8 mouse cellular contexts compared by ENCODE assay signal in the genomic region with DNA sequence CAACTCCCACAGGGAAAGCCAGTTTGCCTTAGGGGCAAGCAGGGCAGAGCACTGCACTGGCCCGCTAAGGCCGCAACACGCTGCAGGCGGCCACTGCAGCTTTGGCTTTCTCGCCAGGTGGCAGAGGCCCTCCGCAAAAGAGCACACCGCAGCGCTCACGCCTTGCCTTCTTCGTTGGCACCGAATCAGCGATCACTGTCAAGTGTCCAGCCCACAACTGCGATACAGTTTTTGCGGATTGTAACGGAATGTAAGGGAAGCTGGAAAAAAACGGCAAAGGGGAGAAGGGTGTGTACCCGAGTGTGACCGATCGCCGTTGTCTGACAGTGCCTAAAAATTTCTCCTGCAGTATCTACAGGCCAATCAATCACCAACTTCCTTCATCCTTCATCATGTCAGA. TPM values are rescaled to one million over a fixed set of nuclear protein-coding genes. Genes with fewer than 3 reads are reported as not detected.
DNase-seq lines count a peak whose midpoint lies in the region; ATAC-seq and TF ChIP-seq lines count a peak whose summit lies in the region.

No protein-coding gene starts in this region.

- H3K4me3 ChIP-seq in heart, embryonic 12.5 days: peak overlapping the region; percentile 78
- H3K4me3 ChIP-seq in CH12.LX (replicated peaks in 1 of 3; ENCODE audit: low read depth in 2 of 3, low read length in 2 of 3, poor library complexity in 1 of 3) (peak overlapping the region; percentile 48 to 95 (median 61)), macrophage (ENCODE audit: inconsistent target) (peak overlapping the region; percentile 2; the same call in 1 of the 2 replicates)
- peak overlapping the region; percentile 70 for H3K4me3 ChIP-seq in hindbrain, embryonic 10.5 days

- ATAC-seq in heart, embryonic 12.5 days (ENCODE audit: insufficient number of reproducible peaks, low FRiP score): no peak

- no peak; a peak in 1 of 4 replicates for TF ChIP-seq CTCF in CH12.LX (conservative IDR thresholded peaks at IDR 0.05 in 1 of 2, IDR thresholded peaks at IDR 0.05 in 1 of 2; ENCODE audit: low read depth in 2 of 2, low read length in 2 of 2)

- no peaks in the 10 kb centered on the region for H3K79me2 ChIP-seq in CH12.LX (replicated peaks; ENCODE audit: control insufficient read depth, extremely low read depth, insufficient read depth, poor library complexity, severe bottlenecking)
- H3K79me2 ChIP-seq in macrophage (ENCODE audit: inconsistent target): no peaks in the 10 kb centered on the region

- no peaks in the 10 kb centered on the region for H3K36me3 ChIP-seq in heart, embryonic 12.5 days
- H3K36me3 ChIP-seq in CH12.LX (replicated peaks in 1 of 2; ENCODE audit: control insufficient read depth in 1 of 2, insufficient read depth in 1 of 2, low read length in 1 of 2) (no peaks in the 10 kb centered on the region), macrophage (ENCODE audit: inconsistent target) (no peaks in the 10 kb centered on the region)
- no peaks in the 10 kb centered on the region for H3K36me3 ChIP-seq in hindbrain, embryonic 10.5 days

- DNase-seq in heart, adult 11 months: no peak
- no peak for DNase-seq in CH12.LX (ENCODE audit: extremely low read depth)
- peak; percentile 79 to 85 for DNase-seq in cerebellum, postnatal 25 days
- DNase-seq in hindbrain, embryonic 10.5 days (ENCODE audit: low spot score): peak; percentile 46
- DNase-seq in T-cell, adult 2 months (ENCODE audit: low spot score): no peak
- no peak for DNase-seq in thymus, postnatal 4 days

- TF ChIP-seq EP300 in CH12.LX (IDR thresholded peaks at IDR 0.05; ENCODE audit: low read length): no peak

- no peak; the same call in none of the 2 replicates for TF ChIP-seq RAD21 in CH12.LX (IDR thresholded peaks at IDR 0.05; ENCODE audit: low read depth, low read length)

- H3K4me2 ChIP-seq in heart, embryonic 12.5 days: peak overlapping the region; percentile 84
- peak overlapping the region; percentile 12; the same call in 1 of the 2 replicates for H3K4me2 ChIP-seq in CH12.LX (ENCODE audit: insufficient read depth, low read depth, poor library complexity, severe bottlenecking)

- peaks cover 20% of the 10 kb centered on the region for H3K4me1 ChIP-seq in heart, embryonic 12.5 days (replicated peaks)
- peaks cover 7 to 34% of the 10 kb centered on the region in 2 experiments; a peak in 3 of 4 replicates for H3K4me1 ChIP-seq in CH12.LX (ENCODE audit: control insufficient read depth in 1 of 2, insufficient read depth in 2 of 2)
- peaks cover 24% of the 10 kb centered on the region for H3K4me1 ChIP-seq in hindbrain, embryonic 10.5 days (replicated peaks)

- H3K27me3 ChIP-seq in heart, embryonic 12.5 days (replicated peaks): peaks cover 16% of the 10 kb centered on the region
- no peaks in the 10 kb centered on the region for H3K27me3 ChIP-seq in CH12.LX (replicated peaks)
- peaks cover 60% of the 10 kb centered on the region for H3K27me3 ChIP-seq in hindbrain, embryonic 10.5 days (ENCODE audit: insufficient read depth, poor library complexity, severe bottlenecking)

- dilution Hi-C loops in CH12.LX (cut with MboI; ENCODE audit: extremely low pct_ligation_motif_present, extremely low pct_unique_long_range_greater_than_20kb, low sequenced_read_pairs): no loop called here

- H3K9ac ChIP-seq in heart, embryonic 12.5 days: peak overlapping the region; percentile 72
- H3K9ac ChIP-seq in CH12.LX (ENCODE audit: insufficient read depth, low read depth): no peak overlapping the region; the same call in 1 of the 2 replicates

- TF ChIP-seq POLR2A in CH12.LX (IDR thresholded peaks at IDR 0.05; ENCODE audit: low read depth, low read length): no peak

- in situ Hi-C loops in CH12.LX (cut with MboI; ENCODE audit: low pct_ligation_motif_present, low pct_unique_long_range_greater_than_20kb, low sequenced_read_pairs): loop anchor here (5.0 kb wide), 1 partner anchor 55 kb away; no protein-coding TSS in a partner anchor

- no peaks in the 10 kb centered on the region for H3K9me3 ChIP-seq in heart, embryonic 12.5 days (replicated peaks)
- H3K9me3 ChIP-seq in CH12.LX (replicated peaks; ENCODE audit: low read length): peaks cover 1% of the 10 kb centered on the region
- no peaks in the 10 kb centered on the region for H3K9me3 ChIP-seq in hindbrain, embryonic 10.5 days

- no peak overlapping the region for H3K27ac ChIP-seq in heart, embryonic 12.5 days (ENCODE audit: poor library complexity, severe bottlenecking)
- no peak overlapping the region for H3K27ac ChIP-seq in CH12.LX (ENCODE audit: insufficient read depth, low read depth)
- peak overlapping the region; percentile 86; the same call in 1 of the 2 replicates for H3K27ac ChIP-seq in hindbrain, embryonic 10.5 days
- H3K27ac ChIP-seq in macrophage: no peak overlapping the region

- whole genome bisulfite sequencing in heart, embryonic 12.5 days: 2% methylated on average over 20 of the region's 20 CpGs
- under 1% methylated on average over 20 of the region's 20 CpGs for WGBS in hindbrain, embryonic 10.5 days
- 22% methylated on average over 20 of the region's 20 CpGs for WGBS in macrophage (ENCODE audit: missing documents)

TF ChIP-seq in CH12.LX, 34 proteins besides CTCF, POLR2A, EP300 and RAD21:
- TF ChIP-seq CHD1 (IDR thresholded peaks at IDR 0.05; ENCODE audit: low read depth, low read length): 0 out of 2 replicates have a peak, but pooled peaks have one; percentile 36
- no peak for TF ChIP-seq GABPA (IDR thresholded peaks at IDR 0.05; ENCODE audit: insufficient replicate concordance, low read depth, low read length)
- no peak for TF ChIP-seq PAX5 (IDR thresholded peaks at IDR 0.05; ENCODE audit: low read length)
- 0 out of 2 replicates have a peak, but pooled peaks have one; percentile 15 for TF ChIP-seq SMC3 (IDR thresholded peaks at IDR 0.05; ENCODE audit: low read depth, low read length)
- 0 out of 2 replicates have a peak, but pooled peaks have one; percentile 45 for TF ChIP-seq SIN3A (IDR thresholded peaks at IDR 0.05; ENCODE audit: low read length)

RNA-seq across cellular contexts. Expression of gene Bend6, which starts 0.7 kb away (rescaled TPM):
- 5.6 and 5.9 TPM in 2 replicates for polyA plus RNA-seq in heart, embryonic 12.5 days (2016; fragmentation: Nextera tagmentation; extraction: Ambion mirVana)
- 0.50 and 1.4 TPM in 2 replicates for total RNA-seq in CH12.LX (2012; rRNA removed)
- 3.2 and 4.0 TPM in 2 replicates for total RNA-seq in CH12.LX (2014; rRNA removed)
- 2.5 and 3.4 TPM in 2 replicates for polyA plus RNA-seq in CH12.LX (2012; ENCODE audit: insufficient read length, low read depth)
- 1.4 and 2.2 TPM in 2 replicates for polyA plus RNA-seq in hindbrain, embryonic 10.5 days (2016; fragmentation: Nextera tagmentation; extraction: Ambion mirVana)
- 1 to 10 TPM in 8 of 26 experiments, under 1 TPM in 13, not detected in 5; 0.37 to 5.0 (median 0.90) TPM for total RNA-seq in macrophage (2018; cell fraction: chromatin; rRNA removed)
- 1 to 10 TPM in 3 of 26 experiments, under 1 TPM in 23; 0.38 to 2.2 (median 0.68) TPM for total RNA-seq in macrophage (2018; cell fraction: cytosol; rRNA removed)
- 1 to 10 TPM in 11 of 26 experiments, under 1 TPM in 15; 0.40 to 3.0 (median 0.90) TPM for total RNA-seq in macrophage (2018; cell fraction: nucleus; rRNA removed)
- polyA plus RNA-seq in macrophage (2018): 0.69 to 0.76 TPM (median 0.69 TPM) in 3 replicates

RNA-seq across cellular contexts. Expression of gene Dst, which starts 1.1 kb away (rescaled TPM):
- 28.4 TPM in 2 replicates for polyA plus RNA-seq in heart, embryonic 12.5 days (2016; fragmentation: Nextera tagmentation; extraction: Ambion mirVana)
- total RNA-seq in CH12.LX (2012; rRNA removed): 15.9 and 20.5 TPM in 2 replicates
- 7.4 and 9.1 TPM in 2 replicates for total RNA-seq in CH12.LX (2014; rRNA removed)
- 27.6 and 28.0 TPM in 2 replicates for polyA plus RNA-seq in CH12.LX (2012; ENCODE audit: insufficient read length, low read depth)
- polyA plus RNA-seq in hindbrain, embryonic 10.5 days (2016; fragmentation: Nextera tagmentation; extraction: Ambion mirVana): 24.9 and 25.9 TPM in 2 replicates
- 100 to 1,000 TPM in 18 of 26 experiments, 10 to 100 TPM in 8; 58.4 to 713 (median 225) TPM for total RNA-seq in macrophage (2018; cell fraction: chromatin; rRNA removed)
- total RNA-seq in macrophage (2018; cell fraction: cytosol; rRNA removed): 10 to 100 TPM in 23 of 26 experiments, 1 to 10 TPM in 3; 8.0 to 47.6 (median 16.7) TPM
- total RNA-seq in macrophage (2018; cell fraction: nucleus; rRNA removed): 100 to 1,000 TPM in 15 of 26 experiments, 10 to 100 TPM in 11; 30.8 to 434 (median 116) TPM
- polyA plus RNA-seq in macrophage (2018): 5.9 to 8.8 TPM (median 8.4 TPM) in 3 replicates

Comparison
In these comparisons a context has a peak if more than half of its experiments do, and no peak if none do; other contexts are left out.
1. H3K4me3 ChIP-seq: peak in every context shown above with its lines; median percentile 78 in heart, embryonic 12.5 days; 70 in hindbrain, embryonic 10.5 days; 61 in CH12.LX; 2 in macrophage.
2. DNase-seq: peak in cerebellum, postnatal 25 days (2 of 2) and hindbrain, embryonic 10.5 days (single experiment); none in heart, adult 11 months (single experiment), CH12.LX (single experiment), T-cell, adult 2 months (single experiment) and thymus, postnatal 4 days (single experiment).